Mouse (Mus musculus): ENCODE data around the gene Szt2.

Szt2 gene

GRCm38 (mm10) chr4:118358159-118358895, 50.7 kb downstream of the Szt2 start:
- DNase-seq (ENCODE audit: low spot score in 2 of 2): no peak

GRCm38 (mm10) chr4:118357504-118357903, 51.6 kb downstream of the Szt2 start:
- no peak for DNase-seq (ENCODE audit: low spot score in 2 of 2)

DNA sequence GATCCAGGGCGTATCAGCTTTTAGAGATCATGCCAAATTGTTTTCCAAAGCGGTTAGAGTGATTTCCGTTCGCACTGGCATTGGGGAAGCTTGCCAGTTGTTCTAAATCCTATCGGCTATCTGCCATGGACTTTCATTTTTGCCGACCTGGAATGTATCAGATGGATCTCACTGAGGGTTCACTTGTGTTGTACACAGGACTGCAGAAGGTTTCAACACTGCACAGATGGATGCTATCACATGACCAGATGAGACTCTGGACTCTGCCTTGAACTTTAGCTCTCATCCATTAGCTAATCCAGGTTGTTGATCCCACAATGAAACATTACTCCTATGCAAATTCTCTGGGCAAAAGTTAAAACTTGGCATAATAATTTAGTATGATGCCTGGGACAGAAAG, 52.3 kb downstream of the Szt2 start:
- no peak for DNase-seq (ENCODE audit: low spot score in 2 of 2)

- DNase-seq (ENCODE audit: low spot score in 2 of 2): no peak
Measured at GRCm38 (mm10) chr4:118354289-118354688, 54.8 kb downstream of the Szt2 start.

- no peak for DNase-seq (ENCODE audit: low spot score in 2 of 2)
Measured at GRCm38 (mm10) chr4:118353689-118354088, 55.4 kb downstream of the Szt2 start.

DNA sequence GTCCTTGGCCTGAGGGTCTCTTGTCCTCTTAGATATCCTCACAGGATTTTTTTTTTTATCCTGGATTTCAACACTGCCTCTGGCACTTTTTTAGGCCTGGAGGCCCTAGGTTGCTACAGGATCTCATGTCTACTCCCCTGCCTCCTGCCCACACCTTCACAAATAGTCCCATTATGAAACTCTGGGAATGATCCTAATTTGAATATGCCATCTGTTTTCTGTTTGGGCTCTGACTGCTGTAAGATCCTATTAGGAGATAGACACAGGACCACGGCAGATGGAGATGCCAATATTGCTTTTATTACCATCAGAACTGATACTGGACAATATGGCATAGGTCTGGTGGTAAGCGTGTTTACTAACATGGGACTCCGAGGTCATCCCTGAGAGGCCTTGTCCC, 57.2 kb downstream of the Szt2 start:
- no peak for DNase-seq (ENCODE audit: low spot score in 2 of 2)

GRCm38 (mm10) chr4:118350864-118351263, 58.2 kb downstream of the Szt2 start:
- DNase-seq (ENCODE audit: low spot score in 2 of 2): no peak

GRCm38 (mm10) chr4:118347529-118348309, 61.4 kb downstream of the Szt2 start:
- DNase-seq (ENCODE audit: low spot score in 2 of 2): no peak

DNA sequence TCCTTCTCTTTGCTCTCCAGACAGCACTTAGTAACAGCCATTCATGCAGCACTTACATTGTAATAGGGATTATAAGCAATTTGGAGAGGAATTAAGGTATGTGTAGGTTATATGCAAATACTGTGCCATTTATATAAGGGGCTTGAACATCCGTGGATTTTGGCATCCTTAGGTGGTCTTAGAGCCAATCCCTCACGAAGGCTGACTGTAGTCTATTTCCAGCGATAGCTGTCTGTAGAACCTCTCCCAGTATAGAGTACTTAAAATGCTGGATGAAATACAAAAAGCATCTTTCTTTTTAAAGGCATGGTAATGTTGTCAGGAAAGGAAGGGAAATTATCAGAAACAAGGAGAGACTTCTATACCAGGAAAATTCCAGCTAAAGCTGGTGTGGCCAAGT, 67.6 kb downstream of the Szt2 start:
- no peak for DNase-seq (ENCODE audit: low spot score in 2 of 2)

- DNase-seq (ENCODE audit: low spot score in 2 of 2): peak; percentile 29 to 56
Measured at GRCm38 (mm10) chr4:118336658-118337057, 72.4 kb downstream of the Szt2 start.

DNA sequence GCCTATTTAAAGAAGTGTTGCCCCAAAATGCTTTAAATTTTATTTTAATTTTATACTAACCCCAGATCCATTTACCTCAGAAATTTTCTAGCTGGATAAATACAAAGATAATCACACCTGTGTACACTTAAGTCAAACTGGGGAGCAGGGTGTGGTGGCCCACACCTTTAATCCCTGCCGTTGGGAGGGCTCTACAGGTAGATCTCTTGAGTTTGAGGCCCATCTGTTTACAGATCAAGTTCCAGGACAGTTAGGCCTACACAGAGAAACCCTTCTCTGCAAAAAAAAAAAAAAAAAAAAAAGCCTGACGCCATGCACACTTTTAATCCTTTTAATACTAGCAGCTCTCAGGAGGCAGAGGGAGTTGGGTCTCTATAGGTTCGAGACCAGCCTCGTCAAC, 73.1 kb downstream of the Szt2 start:
- DNase-seq (ENCODE audit: low spot score in 2 of 2): no peak

- no peak for DNase-seq (ENCODE audit: low spot score in 2 of 2)
Measured at GRCm38 (mm10) chr4:118331777-118332176, 77.3 kb downstream of the Szt2 start.

DNA sequence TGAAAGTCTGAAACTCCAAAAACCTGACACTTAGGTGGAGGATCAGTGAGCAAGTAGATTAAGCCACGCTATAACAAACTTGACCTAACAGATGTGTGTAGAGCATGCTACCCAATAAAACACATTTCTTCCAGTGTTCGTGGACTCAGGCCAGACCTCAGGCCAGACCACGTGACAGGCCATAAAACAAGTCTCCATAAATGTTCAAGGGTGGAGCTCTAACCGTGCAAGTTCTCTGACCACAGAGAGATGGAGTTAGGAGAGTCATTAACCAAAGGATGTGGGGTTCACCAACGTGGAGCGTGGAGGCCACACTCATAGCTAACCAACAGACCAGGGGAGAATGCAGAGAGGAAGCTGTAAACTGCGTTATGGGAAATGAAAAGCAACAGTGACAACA, 82.6 kb downstream of the Szt2 start:
- DNase-seq (ENCODE audit: low spot score in 2 of 2): no peak

- no peak for DNase-seq (ENCODE audit: low spot score in 2 of 2)
Measured at GRCm38 (mm10) chr4:118320636-118321035, 88.4 kb downstream of the Szt2 start.

- DNase-seq (ENCODE audit: low spot score in 2 of 2): no peak
Measured at GRCm38 (mm10) chr4:118319706-118320344, 89.2 kb downstream of the Szt2 start.

DNA sequence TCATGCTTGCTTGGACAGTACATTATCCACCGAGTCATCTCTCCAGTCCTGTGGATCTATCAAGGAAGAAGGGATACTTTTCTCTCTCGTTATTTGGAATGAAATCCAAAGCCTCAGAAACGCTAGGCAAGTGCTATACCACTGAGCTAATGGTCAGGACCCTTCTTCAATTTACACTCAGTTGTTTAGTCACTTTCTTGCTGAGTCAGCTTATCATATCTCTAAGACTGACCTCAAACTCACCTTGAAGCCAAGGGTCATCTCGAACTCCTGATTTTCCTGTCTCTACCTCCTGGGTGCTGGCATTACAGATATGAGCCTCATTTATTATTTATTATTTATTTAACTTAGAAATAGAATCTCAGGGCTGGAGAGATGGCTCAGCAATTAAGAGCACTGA, 92.4 kb downstream of the Szt2 start:
- no peak for DNase-seq (ENCODE audit: low spot score in 2 of 2)

DNA sequence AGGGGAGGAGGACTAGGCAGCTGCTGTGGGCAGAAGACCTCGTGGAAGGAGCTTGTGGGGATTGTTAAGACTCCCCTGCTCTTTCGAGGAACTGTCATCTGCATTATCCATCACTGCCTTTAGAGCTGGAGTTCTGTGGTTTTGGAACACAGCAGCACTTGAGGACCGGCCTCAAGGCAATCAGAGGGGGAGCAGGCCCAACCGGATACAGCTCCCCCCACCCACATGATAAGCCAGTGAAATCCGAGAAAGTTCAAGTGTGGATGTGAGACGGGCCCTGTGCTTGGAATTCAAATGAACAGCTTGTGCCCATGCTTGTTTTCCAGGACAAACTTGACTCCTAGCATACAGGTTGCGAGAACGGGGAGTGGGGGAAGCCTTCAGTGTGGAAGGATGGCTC, 93.8 kb downstream of the Szt2 start:
- DNase-seq (ENCODE audit: low spot score in 2 of 2): no peak
